Mouse (Mus musculus): ENCODE results near the gene Gosr1. TPM values are rescaled to one million over a fixed set of nuclear protein-coding genes. Genes with fewer than 3 reads are reported as not detected.
A peak's percentile ranks its signal among the peaks of the same experiment; 100 is the strongest.
"Not testable (repeated sequence)": the region's sequence is repeated elsewhere in the genome, so short reads cannot be mapped to it uniquely, and the experiment has no call there.

Gosr1 gene
- total and polyA plus RNA-seq, 3 experiments = 18.4 to 99.6 (median 64.1) TPM

DNA sequence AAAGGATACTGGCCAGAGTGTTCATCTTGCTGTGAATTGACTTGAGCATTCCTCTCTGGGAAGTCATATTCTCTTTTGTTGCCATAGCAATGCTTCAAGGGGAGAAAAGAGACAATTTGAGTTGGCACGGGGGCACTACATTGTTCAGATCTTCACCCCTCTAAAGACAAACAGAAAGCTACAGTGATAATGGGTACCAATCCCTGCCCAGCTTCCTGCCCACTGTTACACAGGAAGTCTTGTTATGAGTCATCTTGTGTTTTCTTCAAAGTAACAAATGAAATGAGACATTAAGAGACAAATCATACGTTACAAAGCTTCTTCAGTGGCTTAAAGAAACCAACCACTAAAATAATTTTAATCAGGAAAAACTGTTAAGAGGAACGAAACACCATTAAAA, 28.8 kb downstream of the Gosr1 start:
- no peak for DNase-seq

DNA sequence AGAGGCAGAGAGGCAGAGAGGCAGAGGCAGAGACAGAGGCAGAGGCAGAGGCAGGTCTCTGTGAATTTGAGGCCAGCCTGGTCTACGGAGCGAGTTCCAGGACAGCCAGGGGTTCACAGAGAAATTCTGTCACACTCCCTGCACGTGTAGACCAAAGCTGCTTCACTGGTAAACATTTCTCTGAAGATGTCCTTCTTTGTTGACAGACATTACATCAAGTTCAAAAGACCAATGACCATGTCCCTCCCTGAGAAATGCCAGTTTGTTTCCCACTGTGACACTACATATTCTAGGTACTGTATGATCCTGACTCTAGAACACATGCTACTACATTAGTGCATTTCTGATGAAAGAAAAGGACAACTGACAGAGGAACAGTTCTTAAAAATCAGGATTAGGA, 32.7 kb downstream of the Gosr1 start:
- DNase-seq = no peak

DNA sequence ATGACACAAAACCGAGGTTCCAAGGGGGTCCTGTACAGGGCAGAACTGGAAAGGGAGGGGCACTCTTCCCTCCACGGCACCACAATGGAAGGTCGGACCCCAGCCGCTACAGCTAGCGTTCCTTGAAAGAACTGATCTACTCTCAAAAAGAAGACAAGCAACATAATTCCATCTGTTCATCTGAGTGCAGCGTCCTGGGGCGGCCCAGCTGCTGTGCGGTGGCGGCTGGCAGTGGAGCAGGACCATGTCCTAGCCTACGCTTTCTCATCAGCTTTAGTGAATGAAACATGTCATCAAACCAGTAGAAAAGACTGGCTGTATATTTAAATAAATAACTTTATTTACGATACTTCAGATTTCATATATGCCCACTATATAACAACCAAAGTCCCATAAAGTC, 35.3 kb downstream of the Gosr1 start:
- no peak for DNase-seq

DNA sequence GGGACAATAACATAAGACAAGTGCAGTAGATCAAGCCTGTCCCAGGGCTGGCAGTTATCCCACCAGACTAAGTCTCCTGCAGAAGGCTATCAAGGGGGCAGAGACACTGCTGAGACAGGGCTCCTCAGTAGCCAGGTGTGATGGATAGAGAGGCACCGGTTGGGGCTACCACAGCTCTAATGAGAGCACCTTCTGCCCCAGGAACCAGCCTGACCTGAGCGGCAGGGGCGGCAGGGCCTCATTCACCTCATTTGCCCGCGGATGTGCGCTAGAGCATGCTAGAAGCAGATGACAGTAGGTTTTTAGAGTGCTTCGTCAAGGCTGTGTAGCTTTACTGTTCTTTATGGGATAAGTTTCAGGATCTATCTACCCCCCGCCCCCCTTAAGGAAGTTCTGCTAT, 39.5 kb downstream of the Gosr1 start:
- no peak for DNase-seq

DNA sequence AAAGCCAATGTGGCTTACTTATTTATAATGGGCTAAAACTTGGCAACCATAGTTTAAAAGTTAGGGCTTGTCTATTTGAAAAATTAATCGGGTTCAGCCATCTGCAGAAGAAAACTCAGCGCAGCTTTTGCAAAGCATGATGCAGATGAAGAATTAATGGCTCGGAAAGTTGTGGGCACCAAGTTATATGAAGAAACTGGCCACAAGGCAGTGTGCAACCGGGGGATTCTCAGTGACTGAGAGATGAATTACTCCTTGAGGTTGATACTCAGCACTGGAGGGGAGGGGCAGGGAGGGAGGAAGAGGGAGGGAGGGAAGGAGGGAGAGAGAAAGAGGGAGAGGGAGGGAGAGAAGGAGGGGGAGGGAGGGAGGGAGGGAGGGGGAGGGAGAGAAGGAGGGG, 46.4 kb downstream of the Gosr1 start:
- no peak for DNase-seq

DNA sequence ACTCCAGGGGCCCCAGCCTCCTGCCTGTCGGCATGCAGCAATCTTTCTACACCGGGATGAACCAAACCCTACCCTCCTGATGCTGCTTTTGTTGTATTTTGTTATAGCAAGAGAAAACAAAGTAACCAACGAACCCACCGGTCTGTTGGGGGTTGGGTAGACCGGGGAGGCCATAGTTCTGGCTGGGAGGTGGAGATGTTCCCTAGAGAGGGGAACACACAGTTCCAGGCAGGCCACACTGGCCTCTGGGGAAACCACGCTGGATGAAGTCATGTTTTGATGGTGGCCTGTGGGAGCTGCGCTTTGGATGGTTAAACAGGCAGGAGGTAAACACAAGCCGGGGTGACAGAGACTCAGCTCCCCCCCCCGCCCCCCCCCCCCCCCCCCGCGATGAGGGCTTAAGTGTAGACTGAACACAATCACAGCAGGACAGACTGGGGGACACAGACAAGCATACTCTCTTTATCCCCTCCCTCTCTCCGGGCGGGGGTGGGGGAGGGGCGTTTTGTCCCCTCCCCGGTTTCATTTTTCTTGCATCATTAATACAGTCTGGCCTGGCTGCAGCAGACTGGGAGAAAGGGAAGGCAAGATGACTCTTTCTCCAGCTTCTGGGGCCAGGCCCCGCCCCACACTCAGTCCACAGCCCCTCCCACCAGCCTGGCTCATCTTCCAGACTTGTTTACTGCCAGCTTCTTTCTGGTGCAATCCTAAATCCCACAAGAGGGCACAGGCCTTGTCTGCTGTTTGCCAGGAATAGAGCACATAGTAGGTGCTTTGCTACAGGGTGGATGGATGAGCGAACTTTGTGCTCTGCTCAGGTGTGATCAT, 53.5 kb downstream of the Gosr1 start:
- DNase-seq = peak; percentile 77

DNA sequence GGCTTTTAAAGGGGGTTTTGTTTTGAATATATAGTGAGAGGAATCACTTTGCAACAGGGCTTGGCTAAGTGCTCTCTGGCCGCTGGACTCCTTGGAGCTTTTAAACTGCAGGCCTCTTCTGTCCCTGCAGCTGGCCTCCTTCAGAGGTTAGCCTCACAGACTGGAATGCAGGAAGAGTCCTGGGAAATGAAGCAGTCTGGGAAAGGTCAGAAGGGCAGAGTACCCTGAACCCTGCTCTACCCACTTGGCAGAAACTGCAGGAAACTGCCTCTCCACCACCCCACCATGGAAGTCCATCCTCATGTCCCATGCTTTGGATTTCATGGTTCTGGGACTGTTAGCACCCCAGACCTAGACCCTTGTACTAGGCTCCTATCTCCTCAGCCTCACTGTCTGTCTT, 54.5 kb downstream of the Gosr1 start:
- DNase-seq = peak; percentile 20

DNA sequence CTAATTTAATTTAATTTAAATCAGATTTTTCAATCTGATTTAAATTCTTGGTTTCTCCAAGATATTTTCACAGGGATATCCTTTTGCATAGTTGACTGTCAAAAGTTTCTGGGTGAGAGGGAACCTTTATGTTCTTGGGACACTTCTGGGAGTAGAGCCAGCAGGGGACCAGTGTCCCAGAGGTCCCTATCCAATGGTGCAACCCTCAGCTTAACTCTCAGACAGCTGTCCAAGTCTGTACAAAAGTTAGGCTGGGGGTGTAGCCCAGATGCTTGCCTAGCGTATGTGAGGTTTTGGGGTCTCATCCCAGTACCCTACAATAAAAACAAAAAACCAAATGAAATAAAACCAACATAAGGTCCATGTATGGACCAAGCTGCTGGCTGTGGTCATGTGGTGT, 55.3 kb downstream of the Gosr1 start:
- peak; percentile 28 for DNase-seq

DNA sequence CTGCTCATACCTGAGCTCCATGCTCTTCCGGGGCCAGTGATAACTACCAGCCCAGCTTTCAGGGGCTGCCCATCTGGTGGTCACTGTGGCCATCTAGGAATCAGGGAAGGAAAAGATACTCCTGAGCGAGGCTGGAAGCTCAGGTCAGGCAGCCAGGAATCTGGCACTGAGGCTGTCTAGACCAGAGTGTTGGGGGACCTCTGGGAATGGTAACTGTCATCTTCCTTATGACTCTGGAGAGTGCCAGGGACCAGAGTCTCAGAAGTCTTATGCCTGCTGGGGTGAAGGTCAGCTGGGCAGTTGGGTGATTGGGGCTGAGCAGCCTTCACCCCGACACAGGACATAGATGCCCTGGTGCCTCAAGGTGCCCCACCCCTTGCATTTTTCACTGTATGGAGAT, 55.7 kb downstream of the Gosr1 start:
- DNase-seq = peak; percentile 18

DNA sequence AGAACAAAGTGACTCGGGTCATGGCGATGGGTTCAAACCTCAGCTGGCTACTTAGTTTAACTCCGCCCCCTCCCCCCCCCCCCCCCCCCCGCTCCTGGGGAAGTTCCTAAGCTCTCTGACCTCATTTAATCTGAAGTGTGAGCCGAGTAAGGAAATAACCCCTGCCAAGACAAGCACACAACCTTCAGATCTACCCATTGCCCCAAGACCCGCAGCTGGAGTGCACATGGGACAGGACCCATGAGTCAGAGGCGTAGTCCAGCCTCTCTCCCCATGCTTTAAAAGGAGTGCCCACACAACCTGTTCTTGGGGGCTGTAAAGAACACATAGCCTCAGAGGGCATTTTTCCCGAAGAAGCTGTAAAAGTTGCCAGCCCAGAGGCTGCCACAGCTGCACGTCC, 63.8 kb downstream of the Gosr1 start:
- no peak for DNase-seq

DNA sequence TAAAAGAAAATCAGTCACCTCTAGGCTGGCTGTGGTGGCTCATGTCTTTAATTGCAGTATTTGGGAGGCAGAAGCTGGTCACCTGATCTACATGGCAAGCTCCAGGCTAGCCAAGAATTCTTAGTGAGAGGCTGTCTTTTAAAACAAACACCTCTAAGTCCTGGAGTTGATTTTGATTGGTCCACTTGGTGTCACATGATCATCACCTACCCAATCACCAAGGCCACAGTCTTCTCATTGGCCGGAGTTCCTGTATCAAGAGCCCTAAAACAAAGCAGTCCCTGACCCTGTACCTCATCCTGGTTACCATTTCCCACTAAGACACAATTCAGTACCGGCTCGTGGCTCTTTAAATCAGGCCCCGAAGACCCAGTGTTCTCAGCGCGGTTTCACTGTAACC, 67.6 kb downstream of the Gosr1 start:
- no peak for DNase-seq

DNA sequence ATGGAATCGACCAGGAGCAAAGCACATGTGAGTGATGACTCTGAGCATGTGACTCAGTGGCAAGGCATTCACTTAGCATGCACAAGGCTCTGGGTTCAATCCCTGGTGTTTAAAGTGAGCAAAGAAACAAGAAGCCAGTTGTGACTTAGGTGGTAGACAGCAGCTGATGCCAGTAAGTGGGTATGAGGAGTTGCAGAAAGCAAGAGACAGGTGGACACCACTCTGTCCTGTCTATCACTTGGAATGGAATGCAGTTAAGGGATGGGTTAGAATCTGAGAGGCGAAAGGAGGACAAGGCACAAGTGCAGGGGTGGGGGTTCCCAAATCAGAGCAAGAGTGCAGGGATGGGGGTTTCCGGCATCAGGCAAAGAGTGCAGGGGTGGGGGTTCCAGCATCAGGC, 71.3 kb downstream of the Gosr1 start:
- no peak for DNase-seq

DNA sequence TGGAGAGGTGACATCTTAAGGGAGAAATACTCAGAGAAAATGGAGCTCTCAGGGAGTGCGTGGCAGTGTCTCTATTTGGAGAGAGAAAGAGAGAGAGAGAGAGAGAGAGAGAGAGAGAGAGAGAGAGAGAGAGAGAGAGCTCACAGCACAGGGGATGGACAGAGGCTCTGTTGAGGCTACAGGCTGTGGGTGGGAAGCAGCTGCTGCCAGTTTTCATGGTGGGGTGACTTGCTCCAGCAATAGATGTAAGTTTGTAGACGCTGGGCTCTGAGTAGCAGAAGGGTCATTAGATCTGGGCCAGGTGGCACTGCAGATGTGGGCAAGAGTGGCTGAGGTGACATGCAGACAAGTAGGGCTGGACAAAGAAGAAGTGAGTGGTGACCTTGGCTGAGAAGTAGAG, 77.8 kb downstream of the Gosr1 start:
- no peak for DNase-seq

DNA sequence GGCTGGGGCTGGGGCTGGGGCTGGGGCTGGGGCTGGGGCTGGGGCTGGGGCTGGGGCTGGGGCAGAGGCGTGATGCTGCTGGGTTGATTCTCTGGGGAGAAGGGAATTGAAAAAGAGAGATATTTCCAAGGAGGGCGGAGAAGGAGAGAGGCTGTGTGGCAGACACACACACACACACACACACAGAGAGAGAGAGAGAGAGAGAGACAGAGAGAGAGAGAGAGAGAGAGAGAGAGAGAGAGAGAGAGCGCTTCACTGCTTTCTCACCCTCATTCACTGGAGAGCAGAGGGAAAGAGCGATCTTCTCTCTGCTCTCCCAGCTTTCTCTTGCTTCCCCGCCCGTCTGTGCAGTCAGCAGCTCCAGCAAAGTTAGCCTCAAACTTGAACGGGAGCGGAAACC, 83.9 kb downstream of the Gosr1 start, which contains the start of gene Trarg1:
TSS of gene Trarg1 (plus strand) at position 301 of the 400 bp plus-strand sequence.
- DNase-seq = not testable (repeated sequence)

Other genes with a start within 250 kb of the Gosr1 start
- 10 to 100 TPM; 46.2 to 76.2 TPM for gene Abr, start 141.3 kb downstream of the Gosr1 start, total RNA-seq (2021)
- 47.7 and 49.6 TPM in 2 replicates for gene Abr, start 141.3 kb downstream of the Gosr1 start, polyA plus RNA-seq (2012; rRNA removed)
- gene Bhlha9, start 91.1 kb downstream of the Gosr1 start, total RNA-seq (2021) = not detected
- gene Bhlha9, start 91.1 kb downstream of the Gosr1 start, polyA plus RNA-seq (2012; rRNA removed) = 0.21 TPM in 1 of 2 replicates, not detected in the other
- 10 to 100 TPM; 30.0 to 67.3 TPM for gene Trarg1, start 83.8 kb downstream of the Gosr1 start, total RNA-seq (2021)
- 15.9 and 18.5 TPM in 2 replicates for gene Trarg1, start 83.8 kb downstream of the Gosr1 start, polyA plus RNA-seq (2012; rRNA removed)
- gene Cpd, start 83.4 kb upstream of the Gosr1 start, total RNA-seq (2021) = 10 to 100 TPM; 34.0 to 37.4 TPM
- 14.1 and 15.1 TPM in 2 replicates for gene Cpd, start 83.4 kb upstream of the Gosr1 start, polyA plus RNA-seq (2012; rRNA removed)
- under 1 TPM; 0.41 to 0.63 TPM for gene Tmigd1, start 138.6 kb upstream of the Gosr1 start, total RNA-seq (2021)
- gene Tmigd1, start 138.6 kb upstream of the Gosr1 start, polyA plus RNA-seq (2012; rRNA removed) = not detected in 2 replicates
- gene Blmh, start 161.2 kb upstream of the Gosr1 start, total RNA-seq (2021) = 10 to 100 TPM; 40.5 to 58.2 TPM
- gene Blmh, start 161.2 kb upstream of the Gosr1 start, polyA plus RNA-seq (2012; rRNA removed) = 3.4 and 3.8 TPM in 2 replicates
- gene Slc6a4, start 235.0 kb upstream of the Gosr1 start, total RNA-seq (2021) = 10 to 100 TPM; 46.6 to 50.2 TPM
- gene Slc6a4, start 235.0 kb upstream of the Gosr1 start, polyA plus RNA-seq (2012; rRNA removed) = 15.9 and 18.3 TPM in 2 replicates